Mouse (Mus musculus): ENCODE measurements at regions not wholly inside any gene's neighbourhood (a gene's known extent, or its start where the extent isn't known, plus 50 kb on each side); places are given as distances from the start of the nearest gene placed in this dataset.

DNA sequence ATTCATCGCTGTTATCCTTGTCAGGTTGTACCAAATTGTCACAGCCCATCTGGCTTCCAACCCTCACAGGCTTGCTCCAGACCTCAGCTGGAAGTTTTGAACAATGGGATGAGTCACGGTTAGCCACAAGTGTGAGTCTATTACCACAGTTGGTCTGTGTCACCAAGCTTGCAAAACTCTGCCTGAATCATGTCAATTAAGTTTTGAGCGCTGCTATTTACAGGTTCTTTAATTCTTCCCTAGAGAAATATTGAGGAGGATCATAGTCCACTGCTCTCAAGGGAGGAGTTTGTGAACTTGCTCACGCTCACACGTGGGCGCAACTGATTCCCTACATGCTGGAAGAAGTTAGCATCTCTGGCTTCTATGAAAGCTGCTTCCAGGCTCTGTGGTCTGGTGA lies 292.6 kb downstream of the Lmo4 start:
- no peak for TF ChIP-seq CTCF (IDR thresholded peaks at IDR 0.05; ENCODE audit: borderline replicate concordance, control insufficient read depth, extremely low read depth, insufficient read depth, low read length, poor library complexity)
- no peak for TF ChIP-seq POLR2A (IDR thresholded peaks at IDR 0.05; ENCODE audit: control insufficient read depth, extremely low read depth, insufficient read depth, low read length, poor library complexity)

All from thymus, adult 2 months (tissue).